Mouse (Mus musculus) heart, postnatal 0 days (tissue): ENCODE results near the gene Csnk1e. TPM values are rescaled to one million over a fixed set of nuclear protein-coding genes. Genes with fewer than 3 reads are reported as not detected.

ENCODE experiments used
- ATAC-seq: fragments of 200-750 bp; cut with Nextera tagmentation; 2 replicates; pipeline ENCODE4 v1.8.0; 2017; ENCODE audit warnings: low read depth, moderate number of reproducible peaks, moderate library complexity; ENCODE audit not compliant: insufficient read depth
- DNase-seq: peaks from one replicate; pipeline ENCODE4 v3.0.0-alpha.2; 2016; ENCODE audit warnings: low spot score
- H3K27ac ChIP-seq: fragments of 300-500 bp; sonication (generic); 2 replicates; pipeline ENCODE4 v1.5.1; 2014; ENCODE audit warnings: low read depth, mild to moderate bottlenecking
- H3K27me3 ChIP-seq: fragments of 300-500 bp; sonication (generic); 2 replicates; pipeline ENCODE4 v1.6.1; 2014; ENCODE audit warnings: low read length, mixed read lengths; ENCODE audit not compliant: control insufficient read depth, insufficient read depth
- H3K36me3 ChIP-seq: fragments of 300-500 bp; sonication (generic); replicated peaks from 2 replicates; pipeline ENCODE4 v1.6.1; 2014; ENCODE audit warnings: low read length, mixed read lengths; ENCODE audit not compliant: control insufficient read depth, insufficient read depth
- H3K4me1 ChIP-seq: fragments of 300-500 bp; sonication (generic); 2 replicates; pipeline ENCODE4 v1.6.1; 2014; ENCODE audit warnings: antibody characterized with exemption; ENCODE audit not compliant: control insufficient read depth, insufficient read depth
- H3K4me2 ChIP-seq: fragments of 300-500 bp; sonication (generic); 2 replicates; pipeline ENCODE4 v1.6.1; 2014; ENCODE audit warnings: low read depth, mild to moderate bottlenecking, low read length, moderate library complexity
- H3K4me3 ChIP-seq: fragments of 300-500 bp; sonication (generic); 2 replicates; pipeline ENCODE4 v1.5.1; 2014; ENCODE audit warnings: low read depth, low read length
- H3K9ac ChIP-seq: fragments of 300-500 bp; sonication (generic); replicated peaks from 2 replicates; pipeline ENCODE4 v1.6.1; 2014; ENCODE audit warnings: low read depth, low read length, mixed read lengths
- H3K9me3 ChIP-seq: fragments of 300-500 bp; sonication (generic); replicated peaks from 2 replicates; pipeline ENCODE4 v1.6.1; 2016; ENCODE audit warnings: low read length; ENCODE audit not compliant: control insufficient read depth
- CTCF ChIP-seq: IDR thresholded peaks from 2 replicates; pipeline ENCODE4 v1.5.1; 2016; ENCODE audit warnings: antibody characterized with exemption, control low read depth, low read depth
- EP300 ChIP-seq: IDR thresholded peaks from 2 replicates; pipeline ENCODE4 v1.6.1; 2016; ENCODE audit warnings: antibody characterized with exemption, low read depth
- WGBS: fragments of 180-500 bp; shearing (Covaris S2); extraction: QIAGEN DNeasy Blood & Tissue Kit; methylation state at CpG from one replicate; pipeline ENCODE4 v1.1.7; 2014; 5-methylcytosine and 5-hydroxymethylcytosine counted together
- polyA plus RNA-seq: library from polyadenylated mRNA; unstranded; fragments of >200 nt; fragmentation: Nextera tagmentation; extraction: Ambion mirVana; gene quantifications from 2 replicates; pipeline ENCODE4 v1.2.1, GENCODE M21; 2015
- total RNA-seq: library from RNA; depleted of rRNA; stranded (reverse); fragments of >200 nt; gene quantifications from 2 replicates; pipeline ENCODE4 v1.2.3, GENCODE M21; 2014; ENCODE audit warnings: low replicate concordance

The Csnk1e gene
- total and polyA plus RNA-seq, 2 experiments from 2014 or later, result 61.5 to 167 TPM

DNA sequence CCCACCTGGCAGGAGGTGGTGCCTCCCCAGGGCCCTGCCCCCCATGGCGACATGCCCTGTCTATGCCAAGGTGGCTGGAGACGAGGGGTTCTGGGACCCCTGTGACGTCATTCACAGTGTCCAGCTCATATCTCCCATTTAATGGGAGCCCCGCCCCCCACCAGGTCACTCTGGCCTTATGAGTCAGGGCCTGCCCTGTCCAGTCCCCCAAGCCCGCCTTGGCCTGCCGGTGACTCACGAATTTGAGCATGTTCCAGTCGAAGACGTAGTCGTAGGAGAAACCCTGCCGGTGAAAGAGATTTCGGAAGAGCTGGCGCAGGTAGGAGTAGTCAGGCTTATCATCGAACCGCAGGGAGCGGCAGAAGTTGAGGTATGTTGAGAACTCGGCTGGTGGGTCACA, 30.8 kb downstream of the Csnk1e start:
- H3K4me2 ChIP-seq, result no peak overlapping the region
- H3K4me3 ChIP-seq, result no peak overlapping the region
- H3K9ac ChIP-seq, result no peak overlapping the region
- H3K36me3 ChIP-seq, result peaks cover 98% of the 10 kb centered on the region
- DNase-seq (no peak), ATAC-seq (no peak)
- 78% methylated on average over 17 of the region's 17 CpGs for WGBS
- no peaks in the 10 kb centered on the region for H3K4me1 ChIP-seq
- H3K27me3 ChIP-seq, result no peaks in the 10 kb centered on the region
- H3K9me3 ChIP-seq, result no peaks in the 10 kb centered on the region
- TF ChIP-seq EP300, result no peak
- TF ChIP-seq CTCF, result no peak
- H3K27ac ChIP-seq, result no peak overlapping the region

GRCm38 (mm10) chr15:79422715-79423243, 32.6 kb downstream of the Csnk1e start:
- H3K4me1 ChIP-seq, result no peaks in the 10 kb centered on the region
- ATAC-seq (no peak), DNase-seq (no peak)
- TF ChIP-seq EP300 (no peak), CTCF (no peak)
- H3K27me3 ChIP-seq, result no peaks in the 10 kb centered on the region
- H3K9ac ChIP-seq, result no peak overlapping the region
- no peaks in the 10 kb centered on the region for H3K9me3 ChIP-seq
- H3K4me3 ChIP-seq, result no peak overlapping the region
- 63% methylated on average over 6 of the region's 6 CpGs for WGBS
- no peak overlapping the region for H3K27ac ChIP-seq
- peaks cover 97% of the 10 kb centered on the region for H3K36me3 ChIP-seq
- no peak overlapping the region for H3K4me2 ChIP-seq

DNA sequence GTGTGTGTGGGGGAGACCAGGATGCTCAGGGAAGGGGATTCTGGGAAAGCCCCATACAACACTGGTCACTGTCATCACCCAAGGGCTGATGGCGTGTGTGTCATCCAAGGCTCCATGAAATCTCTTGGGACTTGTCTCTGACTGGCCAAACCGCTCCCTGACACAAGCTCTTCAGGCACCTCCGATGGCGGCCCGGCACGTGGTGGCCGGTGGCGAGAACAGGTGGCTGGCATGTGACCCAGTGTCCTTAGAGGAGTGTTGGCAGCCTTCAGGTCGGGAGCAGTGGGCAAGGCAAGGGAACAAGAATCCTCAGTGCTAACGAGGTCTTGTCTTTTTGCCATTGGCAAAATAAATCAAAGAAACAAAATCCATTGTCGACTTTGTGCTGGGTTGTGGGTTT, 36.7 kb downstream of the Csnk1e start:
- no peaks in the 10 kb centered on the region for H3K4me1 ChIP-seq
- no peak overlapping the region for H3K27ac ChIP-seq
- H3K9me3 ChIP-seq, result no peaks in the 10 kb centered on the region
- no peak overlapping the region for H3K4me2 ChIP-seq
- no peak for TF ChIP-seq CTCF
- TF ChIP-seq EP300, result no peak
- no peak overlapping the region for H3K9ac ChIP-seq
- H3K36me3 ChIP-seq, result peaks cover 69% of the 10 kb centered on the region
- 85% methylated on average over 11 of the region's 11 CpGs for WGBS
- H3K27me3 ChIP-seq, result no peaks in the 10 kb centered on the region
- no peak for ATAC-seq
- H3K4me3 ChIP-seq, result no peak overlapping the region
- no peak for DNase-seq

- H3K27ac ChIP-seq, result no peak overlapping the region
- no peak overlapping the region for H3K4me2 ChIP-seq
- DNase-seq (no peak), ATAC-seq (no peak)
- WGBS, result 85% methylated on average over 3 of the region's 3 CpGs
- H3K27me3 ChIP-seq, result no peaks in the 10 kb centered on the region
- no peak overlapping the region for H3K9ac ChIP-seq
- TF ChIP-seq CTCF (no peak), EP300 (no peak)
- H3K9me3 ChIP-seq, result no peaks in the 10 kb centered on the region
- H3K4me1 ChIP-seq, result no peaks in the 10 kb centered on the region
- H3K36me3 ChIP-seq, result peaks cover 64% of the 10 kb centered on the region
- H3K4me3 ChIP-seq, result no peak overlapping the region
Measured at GRCm38 (mm10) chr15:79418265-79418664, 37.1 kb downstream of the Csnk1e start.

GRCm38 (mm10) chr15:79417379-79417778, 38.0 kb downstream of the Csnk1e start:
- no peak for DNase-seq
- Histone ChIP-seq H3K27me3 (no peaks in the 10 kb centered on the region), H3K4me2 (no peak overlapping the region), H3K9me3 (no peaks in the 10 kb centered on the region), H3K36me3 (peaks cover 56% of the 10 kb centered on the region), H3K4me3 (no peak overlapping the region), H3K9ac (no peak overlapping the region), H3K27ac (no peak overlapping the region), H3K4me1 (no peaks in the 10 kb centered on the region)
- WGBS, result 93% methylated on average over 3 of the region's 3 CpGs
- no peak for ATAC-seq
- TF ChIP-seq CTCF, result no peak
- no peak for TF ChIP-seq EP300

DNA sequence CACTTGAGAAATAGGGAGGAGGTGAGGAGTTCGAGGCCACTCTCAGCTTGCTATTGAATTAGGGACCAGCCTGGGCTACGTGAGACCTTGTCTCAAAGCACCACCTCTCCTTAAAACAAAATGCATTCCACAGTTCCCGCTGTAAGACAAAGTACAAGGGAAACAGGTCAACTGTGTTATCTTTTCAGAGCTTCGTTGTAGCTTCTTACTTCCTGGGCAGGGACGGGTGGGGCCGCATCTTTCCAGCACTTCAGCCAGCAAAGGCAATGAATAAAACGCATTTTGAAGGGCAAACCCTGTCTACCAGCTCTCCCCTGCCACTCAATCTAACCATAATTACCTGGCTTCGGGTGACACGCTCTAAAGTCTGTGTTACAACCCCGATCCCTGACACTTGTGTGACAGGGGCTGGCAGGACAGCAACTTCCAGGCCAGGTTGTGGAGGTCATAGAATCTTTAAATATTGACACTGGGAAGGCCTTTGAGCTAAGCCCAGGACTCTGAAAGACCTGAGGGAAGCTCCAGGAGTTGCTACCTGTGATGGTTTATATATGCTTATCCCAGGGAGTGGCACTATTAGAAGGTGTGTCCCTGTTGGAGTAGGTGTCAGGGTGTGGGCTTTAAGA, 38.8 kb downstream of the Csnk1e start:
- Histone ChIP-seq H3K9ac (no peak overlapping the region), H3K4me1 (no peaks in the 10 kb centered on the region), H3K27ac (no peak overlapping the region), H3K36me3 (peaks cover 47% of the 10 kb centered on the region), H3K27me3 (no peaks in the 10 kb centered on the region), H3K9me3 (no peaks in the 10 kb centered on the region), H3K4me2 (no peak overlapping the region), H3K4me3 (no peak overlapping the region)
- TF ChIP-seq CTCF (no peak), EP300 (no peak)
- DNase-seq (no peak), ATAC-seq (no peak)
- 85% methylated on average over 10 of the region's 10 CpGs for WGBS
